ENCODE assay signal across 8 mouse cellular contexts in genomic region chr2:153529931-153530766, GRCm38 (mm10). TPM values are rescaled to one million over a fixed set of nuclear protein-coding genes. Genes with fewer than 3 reads are reported as not detected.
DNase-seq lines count a peak whose midpoint lies in the region; ATAC-seq and TF ChIP-seq lines count a peak whose summit lies in the region.

TSS of gene Nol4l (minus strand) at chr2:153529971.

- no peak for TF ChIP-seq EP300 in ES-Bruce4 (IDR thresholded peaks at IDR 0.05; ENCODE audit: insufficient read depth, low read depth, low read length)

- H3K4me1 ChIP-seq in ES-Bruce4 (ENCODE audit: control insufficient read depth, insufficient read depth, low read length) = peaks cover 12% of the 10 kb centered on the region
- peaks cover 26% of the 10 kb centered on the region for H3K4me1 ChIP-seq in heart, embryonic 16.5 days (ENCODE audit: control insufficient read depth, insufficient read depth, low read length)
- H3K4me1 ChIP-seq in midbrain, embryonic 12.5 days = peaks cover 41% of the 10 kb centered on the region

- peak; percentile 34 for DNase-seq in gastrocnemius, postnatal 10 days
- no peak for DNase-seq in gastrocnemius, adult 18-20 months (ENCODE audit: low spot score)
- DNase-seq in cerebellum, postnatal 14 days = peak; percentile 74
- DNase-seq in left cerebral cortex, postnatal 25 days (ENCODE audit: low spot score in 2 of 2) = no peak
- no peak for DNase-seq in MN1 (ENCODE audit: low spot score)

- no peak for TF ChIP-seq CTCF in ES-Bruce4 (IDR thresholded peaks at IDR 0.05; ENCODE audit: low read depth, low read length)

- no peaks in the 10 kb centered on the region for H3K9me3 ChIP-seq in ES-Bruce4 (replicated peaks; ENCODE audit: control insufficient read depth, insufficient read depth, low read length, poor library complexity, severe bottlenecking)
- peaks cover 3% of the 10 kb centered on the region; the same call in 1 of the 2 replicates for H3K9me3 ChIP-seq in heart, embryonic 16.5 days (replicated peaks; ENCODE audit: control insufficient read depth, low read length)
- H3K9me3 ChIP-seq in midbrain, embryonic 12.5 days = no peaks in the 10 kb centered on the region

- peak within 1 kb of the TSS; percentile 64 for H3K9ac ChIP-seq in ES-Bruce4 (ENCODE audit: low read depth, poor library complexity, severe bottlenecking)
- H3K9ac ChIP-seq in heart, embryonic 16.5 days (ENCODE audit: low read length) = peak within 1 kb of the TSS; percentile 88
- H3K9ac ChIP-seq in midbrain, embryonic 12.5 days (replicated peaks) = peak within 1 kb of the TSS; percentile 88

- H3K36me3 ChIP-seq in ES-Bruce4 (ENCODE audit: control insufficient read depth, insufficient read depth, low read length, poor library complexity, severe bottlenecking) = no peaks in the 10 kb centered on the region
- H3K36me3 ChIP-seq in heart, embryonic 16.5 days (ENCODE audit: control insufficient read depth, insufficient read depth) = no peaks in the 10 kb centered on the region
- no peaks in the 10 kb centered on the region for H3K36me3 ChIP-seq in midbrain, embryonic 12.5 days

- intact Hi-C loops in left cerebral cortex, postnatal 25 days (cut with DNase I) = loop anchor here (2.0 kb wide), 1 partner anchor 37 kb away; the partner anchor contains the start of gene 4930404H24Rik

- peak within 1 kb of the TSS; percentile 99 for H3K4me2 ChIP-seq in heart, embryonic 16.5 days (ENCODE audit: low read depth, low read length)
- peak within 1 kb of the TSS; percentile 96 for H3K4me2 ChIP-seq in midbrain, embryonic 12.5 days (replicated peaks)

- H3K27ac ChIP-seq in ES-Bruce4 (ENCODE audit: insufficient read depth, low read length) = no peak within 1 kb of the TSS
- H3K27ac ChIP-seq in heart, embryonic 16.5 days (ENCODE audit: low read length) = peak within 1 kb of the TSS; percentile 89
- H3K27ac ChIP-seq in midbrain, embryonic 12.5 days (replicated peaks) = peak within 1 kb of the TSS; percentile 97

- WGBS in heart, embryonic 16.5 days = 2% methylated on average over 54 of the region's 86 CpGs
- WGBS in midbrain, embryonic 12.5 days = 4% methylated on average over 12 of the region's 86 CpGs

- no peak for ATAC-seq in heart, embryonic 16.5 days (replicated peaks; ENCODE audit: extremely low read depth, insufficient read depth, low FRiP score)
- 0 out of 2 replicates have a peak, but pooled peaks have one; percentile 7 for ATAC-seq in midbrain, embryonic 12.5 days (ENCODE audit: low FRiP score, low read depth)

- H3K27me3 ChIP-seq in ES-Bruce4 (ENCODE audit: control insufficient read depth, insufficient read depth, low read length, poor library complexity, severe bottlenecking) = peaks cover 19% of the 10 kb centered on the region
- H3K27me3 ChIP-seq in heart, embryonic 16.5 days (ENCODE audit: control insufficient read depth, insufficient read depth, low read length) = peaks cover 3% of the 10 kb centered on the region; the same call in 1 of the 2 replicates
- H3K27me3 ChIP-seq in midbrain, embryonic 12.5 days = peaks cover 51% of the 10 kb centered on the region

- no peak for TF ChIP-seq POLR2A in ES-Bruce4 (IDR thresholded peaks at IDR 0.05; ENCODE audit: insufficient read depth, low read length)

- peak within 1 kb of the TSS; percentile 62 for H3K4me3 ChIP-seq in ES-Bruce4 (ENCODE audit: low read depth, low read length)
- H3K4me3 ChIP-seq in heart, embryonic 16.5 days (ENCODE audit: low read length) = peak within 1 kb of the TSS; percentile 81
- peak within 1 kb of the TSS; percentile 72 for H3K4me3 ChIP-seq in midbrain, embryonic 12.5 days

RNA-seq across cellular contexts. Expression of gene Nol4l, which starts in this region (rescaled TPM):
- total RNA-seq in gastrocnemius, postnatal 10 days (2021) = 1 to 10 TPM; 4.3 to 6.3 TPM
- total RNA-seq in gastrocnemius, adult 18-20 months (2021) = under 1 TPM; 0.46 to 0.97 TPM
- polyA plus RNA-seq in ES-Bruce4 (2011; ENCODE audit: insufficient read depth, insufficient read length, low read depth, missing spikeins) = 11.0 and 11.5 TPM in 2 replicates
- polyA plus RNA-seq in heart, embryonic 16.5 days (2015; fragmentation: Nextera tagmentation; extraction: Ambion mirVana) = 7.0 and 8.5 TPM in 2 replicates
- total RNA-seq in left cerebral cortex, postnatal 25 days (2021) = 10 to 100 TPM; 45.0 to 48.4 TPM
- polyA plus RNA-seq in midbrain, embryonic 12.5 days (2016; fragmentation: Nextera tagmentation; extraction: Ambion mirVana) = 31.8 and 32.7 TPM in 2 replicates

Comparison
In these comparisons a context has a peak if more than half of its experiments do, and no peak if none do; other contexts are left out.
1. RNA of gene Nol4l (total RNA-seq): 45.0 to 48.4 TPM in left cerebral cortex, postnatal 25 days; 4.3 to 6.3 TPM in gastrocnemius, postnatal 10 days and 0.46 to 0.97 TPM in gastrocnemius, adult 18-20 months; every median in the first group is over 4 times any median in the second.
2. DNase-seq: peak in gastrocnemius, postnatal 10 days (single experiment) and cerebellum, postnatal 14 days (2 of 2); none in gastrocnemius, adult 18-20 months (single experiment), left cerebral cortex, postnatal 25 days (0 of 2) and MN1 (single experiment).
3. Peak in every context shown above with its lines, with median percentiles within 50 percentile points of each other: H3K4me3 ChIP-seq and H3K9ac ChIP-seq.